Mouse (Mus musculus): Measurements from ENCODE around the gene Fzd7.

DNA sequence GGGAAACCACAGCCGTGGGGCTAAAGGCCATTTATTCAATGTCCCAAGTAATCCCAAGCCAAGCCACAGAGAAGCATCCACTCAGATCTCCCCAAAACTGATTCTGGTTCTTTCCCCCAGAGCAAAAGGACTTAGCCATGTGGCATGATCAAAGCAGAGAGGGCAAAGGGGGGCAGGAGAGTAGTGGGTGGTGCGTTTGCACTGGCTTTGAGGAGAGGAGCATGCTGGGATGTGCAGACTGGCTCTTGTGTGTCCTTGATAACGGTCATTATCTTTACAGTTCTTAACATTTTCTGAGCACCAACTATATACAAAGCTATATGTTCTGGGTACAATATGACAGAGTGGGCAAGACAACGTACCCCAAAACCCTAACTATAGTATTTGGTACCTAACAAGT lies 10.2 kb downstream of the Fzd7 start:
- TF ChIP-seq MAX (IDR thresholded peaks at IDR 0.05; ENCODE audit: low read depth) (no peak), POLR2A (IDR thresholded peaks at IDR 0.05; ENCODE audit: insufficient read length, low read depth) (no peak), USF1 (IDR thresholded peaks at IDR 0.05; ENCODE audit: low read depth) (no peak), POLR2AphosphoS2 (IDR thresholded peaks at IDR 0.05; ENCODE audit: insufficient read length, low read depth) (no peak), E2F4 (IDR thresholded peaks at IDR 0.05; ENCODE audit: insufficient read depth) (no peak), CEBPB (IDR thresholded peaks at IDR 0.05; ENCODE audit: insufficient read depth, poor library complexity, severe bottlenecking) (no peak)
